Mouse (Mus musculus) A20 (cell line): Measurements from ENCODE around the gene Plppr2.

ENCODE experiments used
- DNase-seq: peaks from one replicate; pipeline ENCODE4 v3.0.0-alpha.2; 2011; ENCODE audit warnings: low read depth, low spot score

The Plppr2 gene

GRCm38 (mm10) chr9:21961366-21961980 is 24.6 kb downstream of the Plppr2 start:
- DNase-seq, result peak; percentile 57

GRCm38 (mm10) chr9:21962010-21962409 is 25.2 kb downstream of the Plppr2 start:
- DNase-seq, result no peak

- peak; percentile 73 for DNase-seq
Measured at GRCm38 (mm10) chr9:21962416-21963059, 25.7 kb downstream of the Plppr2 start.

GRCm38 (mm10) chr9:21963417-21963816 is 26.6 kb downstream of the Plppr2 start, which contains the start of gene Epor:
Gene Epor, minus strand, starts transcription at chr9:21963506.
- DNase-seq, result no peak

- DNase-seq, result peak; percentile 57
Measured at GRCm38 (mm10) chr9:21968883-21969282, 32.0 kb downstream of the Plppr2 start.

GRCm38 (mm10) chr9:21969304-21969703 is 32.5 kb downstream of the Plppr2 start:
- no peak for DNase-seq

- DNase-seq, result no peak
Measured at GRCm38 (mm10) chr9:21976626-21977175, 39.9 kb downstream of the Plppr2 start.

GRCm38 (mm10) chr9:21977331-21977730 is 40.5 kb downstream of the Plppr2 start:
- no peak for DNase-seq

GRCm38 (mm10) chr9:21977972-21978371 is 41.1 kb downstream of the Plppr2 start:
- DNase-seq, result peak; percentile 52

GRCm38 (mm10) chr9:21978398-21979128 is 41.7 kb downstream of the Plppr2 start:
- DNase-seq, result no peak

GRCm38 (mm10) chr9:21983911-21984310 is 47.1 kb downstream of the Plppr2 start:
- no peak for DNase-seq

GRCm38 (mm10) chr9:21987592-21988342 is 50.9 kb downstream of the Plppr2 start:
- DNase-seq, result no peak

GRCm38 (mm10) chr9:21988421-21989101 is 51.7 kb downstream of the Plppr2 start:
- DNase-seq, result peak; percentile 67

- no peak for DNase-seq
Measured at GRCm38 (mm10) chr9:21989230-21990110, 52.6 kb downstream of the Plppr2 start, which contains the start of gene Rgl3. Gene Rgl3, minus strand, starts transcription at chr9:21989446.

- DNase-seq, result no peak
Measured at GRCm38 (mm10) chr9:21992227-21992626, 55.4 kb downstream of the Plppr2 start.

GRCm38 (mm10) chr9:21996178-21996867 is 59.5 kb downstream of the Plppr2 start:
- no peak for DNase-seq
